Mouse (Mus musculus) left cerebral cortex, adult 8-10 months (tissue): ENCODE measurements around the gene Arfip1. TPM values are rescaled to one million over a fixed set of nuclear protein-coding genes. Genes with fewer than 3 reads are reported as not detected.

Experiments
- DNase-seq, 2 experiments: peaks; one replicate each; pipeline ENCODE4 v3.0.0; 2022; ENCODE audit warnings: low spot score in 2 of 2
- total RNA-seq, 4 experiments: library from RNA; stranded (reverse); gene quantifications; 2 replicates each; pipeline ENCODE4 v1.2.4; 2022

The Arfip1 gene
- total RNA-seq, 4 experiments from 2014 or later, result 19.3 to 22.5 (median 19.8) TPM

DNA sequence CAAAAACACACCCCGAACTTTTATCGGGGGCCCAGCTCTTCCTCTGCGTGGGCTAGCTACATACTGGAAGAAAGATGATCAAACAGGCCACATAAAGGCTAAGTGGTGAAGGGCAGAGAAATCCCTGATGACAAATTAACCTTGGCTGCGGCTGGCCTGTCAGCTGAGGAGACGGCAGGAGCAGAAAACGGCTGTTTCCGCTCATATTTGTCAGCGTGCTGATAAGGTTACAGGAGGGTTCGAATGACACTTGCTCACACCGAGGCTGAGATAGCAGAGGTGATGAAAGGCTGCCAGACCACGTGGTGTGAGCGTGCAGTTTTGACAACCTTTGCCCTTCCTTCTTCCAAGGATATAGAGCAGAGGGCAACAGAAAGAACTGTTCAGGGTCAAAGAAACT, 121.5 kb downstream of the Arfip1 start:
- DNase-seq, result no peak

DNA sequence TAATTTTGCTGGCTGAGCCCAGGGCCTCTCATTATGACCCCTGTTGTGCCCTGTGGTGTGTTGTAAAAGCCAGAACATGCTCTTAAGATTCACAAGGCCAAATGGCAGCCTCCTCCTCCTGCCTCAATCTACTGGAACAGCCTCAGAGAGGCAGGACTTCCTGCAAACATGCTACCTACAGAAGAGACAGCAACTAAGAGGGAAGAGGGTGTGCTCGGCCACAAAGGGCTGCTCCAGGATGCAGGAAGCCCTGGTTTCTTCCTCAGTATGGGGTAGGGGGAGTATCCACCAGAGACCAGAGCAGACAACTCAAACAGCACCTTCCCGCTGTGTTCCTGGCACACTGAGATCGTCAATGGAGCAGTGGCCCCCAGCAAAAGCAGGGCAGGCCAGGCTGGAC, 121.9 kb downstream of the Arfip1 start:
- DNase-seq, result no peak

DNA sequence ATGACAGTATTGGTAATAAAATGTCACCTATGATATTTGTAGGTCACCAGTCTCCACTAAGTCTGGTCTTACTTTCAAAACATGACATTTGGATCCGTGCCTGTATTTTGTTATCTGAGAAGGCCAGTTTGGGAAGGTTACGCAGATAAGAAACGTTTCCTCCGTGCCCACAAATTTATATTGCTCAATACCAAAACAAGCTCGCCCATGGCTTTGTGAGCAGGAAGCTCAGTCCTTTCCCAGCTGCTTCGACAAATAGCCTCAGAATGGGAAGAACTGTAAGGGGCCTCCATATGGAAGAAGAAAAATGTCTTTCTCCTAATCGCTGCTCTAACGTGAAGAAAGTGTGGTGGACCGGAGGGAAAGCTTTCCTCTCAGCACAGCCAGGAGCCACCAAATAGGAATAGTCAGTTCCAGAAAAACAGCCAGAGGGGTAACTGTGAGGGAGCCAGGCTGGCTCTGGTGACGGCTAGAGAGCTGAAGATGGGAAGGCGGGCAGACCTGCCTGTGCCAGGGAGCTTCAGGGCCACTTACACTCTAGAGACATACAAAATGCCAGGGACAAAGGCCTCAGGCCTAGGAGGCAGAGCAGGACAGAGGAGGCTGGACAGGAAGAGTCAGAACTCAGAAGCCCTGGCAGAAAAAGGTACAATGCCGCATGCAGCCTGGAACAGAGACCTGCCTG, 126.5 kb downstream of the Arfip1 start:
- no peak for DNase-seq

DNA sequence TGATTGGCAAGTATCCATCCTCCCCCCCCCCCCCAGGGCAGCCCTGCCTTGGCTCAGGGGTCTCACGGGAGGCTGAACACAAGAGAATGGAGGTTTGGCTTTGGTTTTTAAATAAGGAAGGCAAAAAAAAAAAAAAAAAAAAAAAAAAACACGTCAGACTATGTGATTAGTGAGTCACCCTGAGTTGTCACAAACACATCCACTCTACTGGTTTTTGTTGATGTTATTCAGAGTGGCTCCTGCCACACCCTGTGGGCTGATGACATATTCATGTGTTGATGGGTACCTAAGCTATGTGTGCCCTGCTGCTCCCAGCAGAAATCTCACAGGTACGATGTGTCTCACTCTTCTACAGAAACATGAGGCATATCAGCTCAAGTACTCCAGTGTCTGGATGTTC, 131.8 kb downstream of the Arfip1 start:
- no peak for DNase-seq

DNA sequence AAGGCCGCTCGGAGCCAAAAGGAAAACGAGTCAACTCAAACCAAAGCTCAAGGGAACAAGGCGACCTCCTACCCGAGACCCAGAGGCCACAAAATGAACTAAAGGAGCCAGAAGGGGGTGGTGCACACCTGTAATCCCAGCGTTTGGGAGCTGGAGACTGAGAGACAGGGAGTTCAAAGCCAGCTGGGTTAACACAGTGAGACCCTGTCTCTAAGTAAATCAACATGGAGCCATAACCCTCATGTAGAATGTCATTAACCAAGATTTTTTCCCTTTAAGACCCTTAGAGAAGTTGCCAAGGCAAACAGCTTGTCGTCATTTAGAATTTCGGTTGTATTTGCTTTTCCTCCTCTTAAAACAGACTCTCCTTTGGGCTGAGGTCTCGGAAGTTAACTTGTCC, 133.4 kb downstream of the Arfip1 start:
- no peak for DNase-seq

DNA sequence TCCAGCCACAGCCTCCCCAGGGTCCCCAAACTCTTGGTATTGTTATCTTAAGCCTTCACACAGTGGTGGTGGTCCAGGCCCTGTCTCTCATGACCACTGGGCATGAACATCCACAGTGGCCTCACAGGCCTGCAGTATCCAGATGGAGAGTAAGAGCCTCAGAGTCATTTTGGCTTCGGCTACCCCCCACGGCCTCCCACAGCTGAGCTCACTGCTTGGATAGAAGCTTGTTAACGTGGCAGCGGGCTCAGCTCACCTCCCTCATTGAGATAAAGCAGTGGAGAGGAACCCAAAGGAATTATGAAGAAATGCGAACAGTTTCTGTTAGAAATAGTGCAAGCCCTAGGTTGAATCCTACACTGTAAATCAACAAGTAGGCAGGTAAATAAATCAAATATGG, 134.6 kb downstream of the Arfip1 start:
- no peak for DNase-seq

Other genes with a start within 250 kb of the Arfip1 start
- gene Fhdc1, start 102.2 kb downstream of the Arfip1 start, total RNA-seq, result 1 to 10 TPM; 4.1 to 6.3 (median 5.1) TPM
- under 1 TPM; 0.13 to 0.21 (median 0.16) TPM for gene Tigd4, start 10.9 kb upstream of the Arfip1 start, total RNA-seq
- under 1 TPM; 0.17 to 0.53 (median 0.36) TPM for gene Tmem154, start 83.6 kb upstream of the Arfip1 start, total RNA-seq
- gene Fbxw7, start 232.6 kb upstream of the Arfip1 start, total RNA-seq, result 100 to 1,000 TPM; 200 to 239 (median 211) TPM